Mouse (Mus musculus) lung, adult 10 weeks (tissue): Measurements from ENCODE around the gene Gm4216. TPM values are rescaled to one million over a fixed set of nuclear protein-coding genes. Genes with fewer than 3 reads are reported as not detected.

Source experiments
- polyA plus RNA-seq: library from polyadenylated mRNA; stranded (reverse); fragments of 350-450 nt; fragmentation: Illumina TruSeq; extraction: RNeasy Lipid Tissue Mini Kit (QIAGEN cat#74804); gene quantifications from one replicate; pipeline ENCODE4 v1.2.3, GENCODE M21; 2014; ENCODE audit warnings: low read depth, low replicate concordance; ENCODE audit not compliant: insufficient read depth

The Gm4216 gene
- not detected for polyA plus RNA-seq

GRCm38 (mm10) chr7:23019823-23020222 lies at the start of gene Gm4216:
Gene Gm4216, minus strand, starts transcription at chr7:23019923.

DNA sequence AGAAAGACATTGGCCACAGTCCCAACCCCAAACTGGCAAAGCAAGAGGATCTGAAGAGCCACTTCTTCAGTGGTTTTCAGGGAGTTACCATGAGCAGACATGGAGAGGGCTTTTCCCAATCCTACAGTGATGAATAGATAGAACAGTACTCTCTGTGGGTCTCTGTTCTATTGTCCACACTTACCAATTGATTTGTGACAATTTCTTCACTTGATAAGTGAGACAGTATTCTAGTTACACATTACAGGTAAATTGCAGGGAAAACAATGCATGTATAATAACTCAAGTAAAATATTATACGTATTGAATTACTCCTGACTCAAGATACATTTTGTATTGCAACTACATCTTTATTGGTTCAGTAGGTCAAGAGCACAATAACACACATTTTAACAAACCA lies 47.6 kb upstream of the Gm4216 start, which contains the start of gene Gm8720:
Gm8720 (minus strand) TSS at position 101 of the 400 bp plus-strand sequence.

GRCm38 (mm10) chr7:23055240-23055639 lies 35.5 kb upstream of the Gm4216 start, which contains the start of gene Vmn1r163:
Gene Vmn1r163, plus strand, starts transcription at chr7:23055540.

GRCm38 (mm10) chr7:22984573-22984972 lies 35.1 kb downstream of the Gm4216 start, which contains the start of gene Gm4214:
Gene Gm4214, minus strand, starts transcription at chr7:22984673.

Other genes starting within 250 kb of the Gm4216 start
- gene Vmn1r158, start 229.1 kb downstream of the Gm4216 start, polyA plus RNA-seq: not detected
- not detected for gene Vmn1r159, start 176.3 kb downstream of the Gm4216 start, polyA plus RNA-seq
- not detected for gene Vmn1r160, start 148.7 kb downstream of the Gm4216 start, polyA plus RNA-seq
- gene Gm4214, start 35.2 kb downstream of the Gm4216 start, polyA plus RNA-seq: not detected
- gene Vmn1r163, start 35.6 kb upstream of the Gm4216 start, polyA plus RNA-seq: not detected
- gene Gm8720, start 47.5 kb upstream of the Gm4216 start, polyA plus RNA-seq: not detected
- gene Gm10662, start 124.6 kb upstream of the Gm4216 start, polyA plus RNA-seq: not detected
- gene Vmn1r165, start 197.4 kb upstream of the Gm4216 start, polyA plus RNA-seq: not detected
- not detected for gene Vmn1r166, start 231.8 kb upstream of the Gm4216 start, polyA plus RNA-seq